ENCODE assay signal across 10 mouse cellular contexts in the genomic region with DNA sequence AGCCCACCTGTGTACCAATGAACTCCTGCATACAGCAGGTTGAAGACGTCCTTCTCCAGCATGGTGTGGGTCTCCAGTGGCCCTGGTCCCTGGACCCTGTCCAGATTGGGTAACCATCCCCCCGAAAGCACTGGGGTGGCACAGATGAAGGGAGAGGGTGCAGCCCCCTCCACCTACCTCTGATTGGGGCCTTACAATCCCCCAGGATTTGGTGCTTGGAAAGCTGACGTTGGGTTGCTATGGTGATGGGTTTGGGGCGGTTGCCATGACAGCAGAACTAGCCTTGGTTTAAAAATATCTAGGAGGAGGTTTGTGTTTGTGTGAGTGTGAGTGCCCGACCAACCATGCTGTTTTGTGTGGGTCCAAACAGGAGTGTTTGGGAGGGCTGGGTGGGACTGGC. TPM values are rescaled to one million over a fixed set of nuclear protein-coding genes. Genes with fewer than 3 reads are reported as not detected.
DNase-seq lines count a peak whose midpoint lies in the region; ATAC-seq lines count a peak whose summit lies in the region.
"Had no signal": no experiment of that assay in that cellular context is flagged by ENCODE, and none has a peak within 500 bp of the region (broad histone marks: within the 10 kb centered on the region; RNA-seq: fewer than 3 reads in every experiment).

No protein-coding gene starts in this region.

- H3K9ac ChIP-seq in forebrain, embryonic 15.5 days (replicated peaks): no peak overlapping the region
- H3K9ac ChIP-seq in kidney, embryonic 15.5 days: no peak overlapping the region
- H3K9ac ChIP-seq: heart, embryonic 15.5 days; liver, embryonic 15.5 days had no signal

- H3K9me3 ChIP-seq in forebrain, embryonic 15.5 days: no peaks in the 10 kb centered on the region
- H3K9me3 ChIP-seq in kidney, embryonic 15.5 days (replicated peaks): no peaks in the 10 kb centered on the region
- H3K9me3 ChIP-seq: heart, embryonic 15.5 days; liver, embryonic 15.5 days had no signal

- intact Hi-C loops in heart, postnatal 14 days (cut with DNase I): loop anchor here (2.0 kb wide), 1 partner anchor 44 kb away; no protein-coding TSS in a partner anchor

- H3K4me3 ChIP-seq in forebrain, embryonic 15.5 days: 0 out of 2 replicates have a peak overlapping the region, but pooled peaks have one; percentile 5
- H3K4me3 ChIP-seq in kidney, embryonic 15.5 days (replicated peaks): no peak overlapping the region
- H3K4me3 ChIP-seq: heart, embryonic 15.5 days; liver, embryonic 15.5 days had no signal

- DNase-seq in brain, embryonic 18.5 days (ENCODE audit: low read depth, low spot score): peak; percentile 74
- peak; percentile 83 to 94 for DNase-seq in layer of hippocampus, postnatal 14 days (ENCODE audit: low spot score in 2 of 2)
- peak; percentile 23 for DNase-seq in neural tube, embryonic 10.5 days (ENCODE audit: extremely low spot score, low spot score)
- no peak for DNase-seq in heart, postnatal 14 days
- no peak for DNase-seq in liver

- H3K4me2 ChIP-seq in forebrain, embryonic 15.5 days (replicated peaks): peak overlapping the region; percentile 33
- no peak overlapping the region for H3K4me2 ChIP-seq in kidney, embryonic 15.5 days
- H3K4me2 ChIP-seq: heart, embryonic 15.5 days; liver, embryonic 15.5 days had no signal

- peaks cover 57% of the 10 kb centered on the region for H3K4me1 ChIP-seq in forebrain, embryonic 15.5 days
- peaks cover 19% of the 10 kb centered on the region for H3K4me1 ChIP-seq in kidney, embryonic 15.5 days

- 15% methylated on average over 5 of the region's 5 CpGs for WGBS in forebrain, embryonic 15.5 days
- WGBS in kidney, embryonic 15.5 days: 53% methylated on average over 5 of the region's 5 CpGs

- ATAC-seq in forebrain, embryonic 15.5 days (replicated peaks): peak; percentile 18
- ATAC-seq in kidney, embryonic 15.5 days (replicated peaks; ENCODE audit: low FRiP score): no peak
- ATAC-seq in monocyte, adult 5-6 weeks (replicated peaks; ENCODE audit: insufficient number of reproducible peaks, low FRiP score, low TSS enrichment, poor library complexity, severe bottlenecking): no peak

- H3K36me3 ChIP-seq in forebrain, embryonic 15.5 days: no peaks in the 10 kb centered on the region
- no peaks in the 10 kb centered on the region for H3K36me3 ChIP-seq in kidney, embryonic 15.5 days
- H3K36me3 ChIP-seq: heart, embryonic 15.5 days; liver, embryonic 15.5 days had no signal

- peak overlapping the region; percentile 94 for H3K27ac ChIP-seq in forebrain, embryonic 15.5 days (replicated peaks)
- H3K27ac ChIP-seq in kidney, embryonic 15.5 days: no peak overlapping the region
- H3K27ac ChIP-seq: heart, embryonic 15.5 days; liver, embryonic 15.5 days had no signal

- no peaks in the 10 kb centered on the region; the same call in 1 of the 2 replicates for H3K27me3 ChIP-seq in forebrain, embryonic 15.5 days
- peaks cover 75% of the 10 kb centered on the region for H3K27me3 ChIP-seq in kidney, embryonic 15.5 days

RNA-seq across cellular contexts. Expression of a gene that starts 2.9 kb away (rescaled TPM):
- 17.6 and 18.0 TPM in 2 replicates for polyA plus RNA-seq in forebrain, embryonic 15.5 days (2015; fragmentation: Nextera tagmentation; extraction: Ambion mirVana)
- total RNA-seq in layer of hippocampus, postnatal 14 days (2021): 100 to 1,000 TPM in 1 of 2 experiments, 10 to 100 TPM in 1; 93.5 to 101 TPM
- 0.67 and 0.93 TPM in 2 replicates for polyA plus RNA-seq in kidney, embryonic 15.5 days (2015; fragmentation: Nextera tagmentation; extraction: Ambion mirVana)
- 10 to 100 TPM in 1 of 2 experiments, 1 to 10 TPM in 1; 9.6 to 10.1 TPM for total RNA-seq in heart, postnatal 14 days (2021)
- not detected in 3 replicates for total RNA-seq in monocyte, adult 5-6 weeks (2017)

RNA-seq across cellular contexts. Expression of a gene that starts 12.6 kb away (rescaled TPM):
- polyA plus RNA-seq in forebrain, embryonic 15.5 days (2015; fragmentation: Nextera tagmentation; extraction: Ambion mirVana): 26.5 and 27.9 TPM in 2 replicates
- total RNA-seq in layer of hippocampus, postnatal 14 days (2021): 10 to 100 TPM; 11.0 to 12.8 TPM
- 27.7 and 28.9 TPM in 2 replicates for polyA plus RNA-seq in kidney, embryonic 15.5 days (2015; fragmentation: Nextera tagmentation; extraction: Ambion mirVana)
- total RNA-seq in heart, postnatal 14 days (2021): 1 to 10 TPM; 9.0 to 9.5 TPM
- 10.6 to 30.0 TPM (median 24.7 TPM) in 3 replicates for total RNA-seq in monocyte, adult 5-6 weeks (2017)

RNA-seq across cellular contexts. Expression of a gene that starts 51.7 kb away (rescaled TPM):
- polyA plus RNA-seq in forebrain, embryonic 15.5 days (2015; fragmentation: Nextera tagmentation; extraction: Ambion mirVana): 18.2 and 19.2 TPM in 2 replicates
- total RNA-seq in layer of hippocampus, postnatal 14 days (2021): 10 to 100 TPM; 28.4 to 35.0 TPM
- polyA plus RNA-seq in kidney, embryonic 15.5 days (2015; fragmentation: Nextera tagmentation; extraction: Ambion mirVana): 2.3 and 4.8 TPM in 2 replicates
- total RNA-seq in heart, postnatal 14 days (2021): 1 to 10 TPM; 2.0 to 3.3 TPM
- total RNA-seq in monocyte, adult 5-6 weeks (2017): 88.5 to 148 TPM (median 139 TPM) in 3 replicates

Comparison
In these comparisons a context has a peak if more than half of its experiments do, and no peak if none do; other contexts are left out.
1. DNase-seq: peak in brain, embryonic 18.5 days (single experiment), layer of hippocampus, postnatal 14 days (2 of 2) and neural tube, embryonic 10.5 days (single experiment); none in heart, postnatal 14 days (0 of 2) and liver (single experiment).
2. RNA of a gene that starts 2.9 kb away (total RNA-seq): 93.5 to 101 TPM in layer of hippocampus, postnatal 14 days and 9.6 to 10.1 TPM in heart, postnatal 14 days; not detected in monocyte, adult 5-6 weeks; every median in the first group is over 10 times any median in the second.
3. RNA of a gene that starts 51.7 kb away (total RNA-seq): 88.5 to 148 TPM in monocyte, adult 5-6 weeks and 28.4 to 35.0 TPM in layer of hippocampus, postnatal 14 days; 2.0 to 3.3 TPM in heart, postnatal 14 days; every median in the first group is over 4 times any median in the second.